Mouse (Mus musculus): Measurements from ENCODE around the gene Rin1. TPM values are rescaled to one million over a fixed set of nuclear protein-coding genes. Genes with fewer than 3 reads are reported as not detected.

The Rin1 gene
- polyA plus RNA-seq, 1 experiment from 2014 or later: 2.4 TPM

DNA sequence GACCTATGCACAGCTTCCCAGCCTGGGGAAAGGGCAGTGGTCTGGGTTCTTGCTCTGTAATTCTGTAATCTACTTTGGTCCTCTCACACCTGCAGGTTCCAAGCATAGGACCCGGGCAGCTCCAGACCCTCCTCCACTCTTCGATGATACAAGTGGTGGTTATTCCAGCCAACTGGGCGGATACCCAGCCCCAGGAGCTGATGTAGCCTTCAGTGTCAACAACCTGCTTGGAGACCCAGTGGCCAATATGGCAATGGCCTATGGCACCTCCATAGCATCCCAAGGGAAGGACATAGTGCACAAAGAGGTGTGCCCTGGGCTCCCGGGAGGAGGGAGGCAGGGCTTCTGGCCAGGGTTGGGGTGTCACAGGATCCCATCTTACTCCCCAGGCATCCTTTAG is 39.0 kb downstream of the Rin1 start:
- H3K36me3 ChIP-seq (ENCODE audit: control insufficient read depth, insufficient read depth, low read length): peaks cover 35% of the 10 kb centered on the region
- H3K27me3 ChIP-seq (ENCODE audit: control insufficient read depth, insufficient read depth, low read length): peaks cover 17% of the 10 kb centered on the region
- peak overlapping the region; percentile 71 for H3K4me2 ChIP-seq (replicated peaks; ENCODE audit: low read depth, low read length)
- H3K27ac ChIP-seq (ENCODE audit: low read length): no peak overlapping the region
- no peaks in the 10 kb centered on the region for H3K9me3 ChIP-seq (ENCODE audit: control insufficient read depth, low read depth, low read length)
- WGBS: 90% methylated on average over 4 of the region's 4 CpGs
- H3K4me1 ChIP-seq (ENCODE audit: control insufficient read depth, insufficient read depth, low read length): peaks cover 22% of the 10 kb centered on the region
- H3K9ac ChIP-seq (replicated peaks; ENCODE audit: low read depth, low read length): 0 out of 2 replicates have a peak overlapping the region, but pooled peaks have one; percentile 69
- peak overlapping the region; percentile 83 for H3K4me3 ChIP-seq (ENCODE audit: low read depth, low read length)
- ATAC-seq (ENCODE audit: insufficient number of reproducible peaks, insufficient read depth, low FRiP score, low read depth): no peak

DNA sequence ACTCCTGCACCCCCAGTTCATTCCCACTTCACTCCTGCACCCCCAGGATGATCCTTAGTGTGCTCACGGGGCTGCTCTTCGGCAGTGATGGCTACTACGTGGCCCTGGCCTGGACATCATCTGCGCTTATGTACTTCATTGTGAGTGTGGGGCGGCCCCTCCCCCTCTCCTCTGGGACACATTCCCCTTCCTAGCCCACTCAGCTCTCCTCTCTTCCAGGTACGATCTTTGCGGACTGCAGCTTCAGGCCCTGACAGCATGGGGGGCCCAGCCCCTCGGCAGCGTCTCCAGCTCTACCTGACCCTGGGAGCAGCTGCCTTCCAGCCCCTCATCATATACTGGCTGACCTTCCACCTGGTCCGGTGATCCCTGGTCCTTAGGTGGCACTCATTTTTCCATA is 41.8 kb downstream of the Rin1 start:
- H3K4me1 ChIP-seq (ENCODE audit: control insufficient read depth, insufficient read depth, low read length): peaks cover 25% of the 10 kb centered on the region
- no peak overlapping the region for H3K27ac ChIP-seq (ENCODE audit: low read length)
- H3K9ac ChIP-seq (replicated peaks; ENCODE audit: low read depth, low read length): no peak overlapping the region
- H3K4me3 ChIP-seq (ENCODE audit: low read depth, low read length): no peak overlapping the region
- no peaks in the 10 kb centered on the region for H3K27me3 ChIP-seq (ENCODE audit: control insufficient read depth, insufficient read depth, low read length)
- H3K4me2 ChIP-seq (replicated peaks; ENCODE audit: low read depth, low read length): no peak overlapping the region
- H3K9me3 ChIP-seq (ENCODE audit: control insufficient read depth, low read depth, low read length): no peaks in the 10 kb centered on the region
- H3K36me3 ChIP-seq (ENCODE audit: control insufficient read depth, insufficient read depth, low read length): peaks cover 35% of the 10 kb centered on the region
- WGBS: 87% methylated on average over 10 of the region's 10 CpGs
- ATAC-seq (ENCODE audit: insufficient number of reproducible peaks, insufficient read depth, low FRiP score, low read depth): no peak

GRCm38 (mm10) chr19:5093481-5094242 is 43.4 kb downstream of the Rin1 start:
- no peak overlapping the region for H3K9ac ChIP-seq (replicated peaks; ENCODE audit: low read depth, low read length)
- no peaks in the 10 kb centered on the region for H3K9me3 ChIP-seq (ENCODE audit: control insufficient read depth, low read depth, low read length)
- no peak overlapping the region for H3K4me3 ChIP-seq (ENCODE audit: low read depth, low read length)
- no peaks in the 10 kb centered on the region for H3K27me3 ChIP-seq (ENCODE audit: control insufficient read depth, insufficient read depth, low read length)
- 71% methylated on average over 12 of the region's 12 CpGs for WGBS
- no peak overlapping the region for H3K27ac ChIP-seq (ENCODE audit: low read length)
- peaks cover 30% of the 10 kb centered on the region for H3K4me1 ChIP-seq (ENCODE audit: control insufficient read depth, insufficient read depth, low read length)
- peaks cover 35% of the 10 kb centered on the region for H3K36me3 ChIP-seq (ENCODE audit: control insufficient read depth, insufficient read depth, low read length)
- H3K4me2 ChIP-seq (replicated peaks; ENCODE audit: low read depth, low read length): no peak overlapping the region
- ATAC-seq (ENCODE audit: insufficient number of reproducible peaks, insufficient read depth, low FRiP score, low read depth): no peak

- WGBS: 1% methylated on average over 21 of the region's 21 CpGs
- H3K4me3 ChIP-seq (ENCODE audit: low read depth, low read length): no peak overlapping the region
These were observed 44.0 kb downstream of the Rin1 start for GRCm38 (mm10) chr19:5094243-5094632.

GRCm38 (mm10) chr19:5094746-5095417 is 44.6 kb downstream of the Rin1 start:
- peaks cover 27% of the 10 kb centered on the region for H3K4me1 ChIP-seq (ENCODE audit: control insufficient read depth, insufficient read depth, low read length)
- ATAC-seq (ENCODE audit: insufficient number of reproducible peaks, insufficient read depth, low FRiP score, low read depth): no peak
- H3K4me2 ChIP-seq (replicated peaks; ENCODE audit: low read depth, low read length): 0 out of 2 replicates have a peak overlapping the region, but pooled peaks have one; percentile 1
- 45% methylated on average over 11 of the region's 11 CpGs for WGBS
- H3K36me3 ChIP-seq (ENCODE audit: control insufficient read depth, insufficient read depth, low read length): peaks cover 37% of the 10 kb centered on the region
- H3K27me3 ChIP-seq (ENCODE audit: control insufficient read depth, insufficient read depth, low read length): no peaks in the 10 kb centered on the region
- no peak overlapping the region for H3K9ac ChIP-seq (replicated peaks; ENCODE audit: low read depth, low read length)
- no peak overlapping the region for H3K27ac ChIP-seq (ENCODE audit: low read length)
- H3K9me3 ChIP-seq (ENCODE audit: control insufficient read depth, low read depth, low read length): no peaks in the 10 kb centered on the region
- no peak overlapping the region for H3K4me3 ChIP-seq (ENCODE audit: low read depth, low read length)

More at GRCm38 (mm10) chr19:5094243-5094632, 44.0 kb downstream of the Rin1 start:
- peak; percentile 65 for ATAC-seq (ENCODE audit: insufficient number of reproducible peaks, insufficient read depth, low FRiP score, low read depth)
- Histone ChIP-seq H3K27me3 (ENCODE audit: control insufficient read depth, insufficient read depth, low read length) (no peaks in the 10 kb centered on the region), H3K9ac (replicated peaks; ENCODE audit: low read depth, low read length) (no peak overlapping the region), H3K36me3 (ENCODE audit: control insufficient read depth, insufficient read depth, low read length) (peaks cover 36% of the 10 kb centered on the region), H3K9me3 (ENCODE audit: control insufficient read depth, low read depth, low read length) (no peaks in the 10 kb centered on the region), H3K4me2 (replicated peaks; ENCODE audit: low read depth, low read length) (0 out of 2 replicates have a peak overlapping the region, but pooled peaks have one; percentile 1), H3K27ac (ENCODE audit: low read length) (no peak overlapping the region), H3K4me1 (ENCODE audit: control insufficient read depth, insufficient read depth, low read length) (peaks cover 29% of the 10 kb centered on the region)

GRCm38 (mm10) chr19:5095887-5096474 is 45.7 kb downstream of the Rin1 start:
- no peak overlapping the region for H3K4me3 ChIP-seq (ENCODE audit: low read depth, low read length)
- ATAC-seq (ENCODE audit: insufficient number of reproducible peaks, insufficient read depth, low FRiP score, low read depth): no peak
- H3K9ac ChIP-seq (replicated peaks; ENCODE audit: low read depth, low read length): no peak overlapping the region
- WGBS: 12% methylated on average over 8 of the region's 9 CpGs
- no peak overlapping the region for H3K27ac ChIP-seq (ENCODE audit: low read length)
- no peaks in the 10 kb centered on the region for H3K27me3 ChIP-seq (ENCODE audit: control insufficient read depth, insufficient read depth, low read length)
- 0 out of 2 replicates have a peak overlapping the region, but pooled peaks have one; percentile 98 for H3K4me2 ChIP-seq (replicated peaks; ENCODE audit: low read depth, low read length)
- H3K9me3 ChIP-seq (ENCODE audit: control insufficient read depth, low read depth, low read length): no peaks in the 10 kb centered on the region
- H3K36me3 ChIP-seq (ENCODE audit: control insufficient read depth, insufficient read depth, low read length): peaks cover 40% of the 10 kb centered on the region
- peaks cover 27% of the 10 kb centered on the region for H3K4me1 ChIP-seq (ENCODE audit: control insufficient read depth, insufficient read depth, low read length)

DNA sequence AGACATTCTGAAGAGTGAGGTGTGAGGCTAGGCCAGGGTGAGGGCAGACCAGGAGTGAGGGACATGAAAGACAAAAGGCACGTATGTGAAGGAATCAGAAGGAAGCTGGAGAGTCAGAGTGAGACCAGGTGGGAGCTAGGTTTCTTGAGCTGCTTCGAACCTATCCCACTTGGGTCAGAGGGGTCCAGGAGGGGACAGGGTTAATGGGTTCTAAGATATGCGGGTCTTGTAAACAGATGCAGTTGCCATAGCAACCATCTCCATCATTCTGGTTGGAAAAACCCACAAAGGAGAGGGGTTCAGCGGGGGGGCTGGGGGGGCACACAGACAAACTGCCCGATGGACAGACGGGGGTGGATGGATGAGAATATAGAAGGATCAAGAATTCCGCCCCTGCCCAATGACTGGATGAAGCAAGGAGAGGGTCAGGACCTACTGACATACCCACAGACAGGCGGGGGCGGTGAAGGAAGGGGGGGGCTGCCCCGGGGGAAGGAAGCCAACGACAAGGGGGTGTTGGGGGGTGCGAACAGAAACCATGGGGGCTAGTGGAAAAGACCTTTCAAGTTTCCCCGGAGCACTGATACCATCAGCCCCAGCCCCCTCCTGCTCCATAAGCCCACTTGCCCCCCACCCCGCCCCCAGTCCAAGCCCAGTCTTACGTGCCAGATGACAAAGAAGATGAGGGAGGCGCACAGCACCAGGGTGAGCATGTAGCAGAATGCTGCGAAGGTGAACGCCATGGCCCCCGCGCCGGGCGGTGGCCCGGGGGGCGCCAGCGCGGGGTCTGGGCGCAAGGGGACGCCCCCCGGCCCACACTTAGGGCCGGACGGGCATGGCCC is 47.5 kb downstream of the Rin1 start:
- Histone ChIP-seq H3K4me2 (replicated peaks; ENCODE audit: low read depth, low read length) (peak overlapping the region; percentile 98), H3K27me3 (ENCODE audit: control insufficient read depth, insufficient read depth, low read length) (no peaks in the 10 kb centered on the region), H3K4me1 (ENCODE audit: control insufficient read depth, insufficient read depth, low read length) (peaks cover 27% of the 10 kb centered on the region), H3K36me3 (ENCODE audit: control insufficient read depth, insufficient read depth, low read length) (peaks cover 43% of the 10 kb centered on the region), H3K9ac (replicated peaks; ENCODE audit: low read depth, low read length) (peak overlapping the region; percentile 77), H3K27ac (ENCODE audit: low read length) (peak overlapping the region; percentile 39), H3K4me3 (ENCODE audit: low read depth, low read length) (peak overlapping the region; percentile 65), H3K9me3 (ENCODE audit: control insufficient read depth, low read depth, low read length) (no peaks in the 10 kb centered on the region)
- no peak for ATAC-seq (ENCODE audit: insufficient number of reproducible peaks, insufficient read depth, low FRiP score, low read depth)
- WGBS: 2% methylated on average over 31 of the region's 31 CpGs

Measured in stomach, embryonic 14.5 days (tissue).